Mouse (Mus musculus): ENCODE data around the gene Ptgs1. TPM values are rescaled to one million over a fixed set of nuclear protein-coding genes. Genes with fewer than 3 reads are reported as not detected.

Gene Ptgs1
- polyA plus RNA-seq, 1 experiment: 15.1 TPM

GRCm38 (mm10) chr2:36242514-36242913 lies 12.3 kb downstream of the Ptgs1 start:
- 76% methylated on average over 13 of the region's 13 CpGs for WGBS
- no peak for DNase-seq (ENCODE audit: low read depth, low spot score)

GRCm38 (mm10) chr2:36243296-36243891 lies 13.2 kb downstream of the Ptgs1 start:
- no peak for DNase-seq (ENCODE audit: low read depth, low spot score)
- WGBS: 66% methylated on average over 9 of the region's 9 CpGs

- DNase-seq (ENCODE audit: low read depth, low spot score): no peak
These were observed 13.7 kb downstream of the Ptgs1 start for GRCm38 (mm10) chr2:36243892-36244309.

GRCm38 (mm10) chr2:36244705-36245104 lies 14.5 kb downstream of the Ptgs1 start:
- no peak for DNase-seq (ENCODE audit: low read depth, low spot score)
- 74% methylated on average over 3 of the region's 3 CpGs for WGBS

More at GRCm38 (mm10) chr2:36243892-36244309, 13.7 kb downstream of the Ptgs1 start:
- 32% methylated on average over 5 of the region's 5 CpGs for WGBS

GRCm38 (mm10) chr2:36247964-36248363 lies 17.7 kb downstream of the Ptgs1 start:
- 57% methylated on average over 3 of the region's 3 CpGs for WGBS
- no peak for DNase-seq (ENCODE audit: low read depth, low spot score)

GRCm38 (mm10) chr2:36251156-36251555 lies 20.9 kb downstream of the Ptgs1 start:
- 76% methylated on average over 8 of the region's 8 CpGs for WGBS
- DNase-seq (ENCODE audit: low read depth, low spot score): no peak

- DNase-seq (ENCODE audit: low read depth, low spot score): no peak
- WGBS: 83% methylated on average over 4 of the region's 4 CpGs
These were observed 22.3 kb downstream of the Ptgs1 start for GRCm38 (mm10) chr2:36252505-36252904.

- DNase-seq (ENCODE audit: low read depth, low spot score): no peak
- WGBS: 67% methylated on average over 2 of the region's 2 CpGs
These were observed 24.2 kb downstream of the Ptgs1 start for GRCm38 (mm10) chr2:36254445-36254844.

- no peak for DNase-seq (ENCODE audit: low read depth, low spot score)
These were observed 26.7 kb downstream of the Ptgs1 start for GRCm38 (mm10) chr2:36256931-36257330.

GRCm38 (mm10) chr2:36259382-36259781 lies 29.2 kb downstream of the Ptgs1 start:
- no peak for DNase-seq (ENCODE audit: low read depth, low spot score)
- 55% methylated on average over 4 of the region's 4 CpGs for WGBS

- DNase-seq (ENCODE audit: low read depth, low spot score): no peak
- 67% methylated on average over 6 of the region's 6 CpGs for WGBS
These were observed 29.7 kb downstream of the Ptgs1 start for GRCm38 (mm10) chr2:36259798-36260540.

- DNase-seq (ENCODE audit: low read depth, low spot score): no peak
- WGBS: 59% methylated on average over 4 of the region's 4 CpGs
These were observed 31.8 kb downstream of the Ptgs1 start for GRCm38 (mm10) chr2:36262025-36262424.

GRCm38 (mm10) chr2:36269458-36269857 lies 39.2 kb downstream of the Ptgs1 start:
- no peak for DNase-seq (ENCODE audit: low read depth, low spot score)
- 53% methylated on average over 3 of the region's 3 CpGs for WGBS

GRCm38 (mm10) chr2:36270186-36270585 lies 40.0 kb downstream of the Ptgs1 start:
- no peak for DNase-seq (ENCODE audit: low read depth, low spot score)
- 36% methylated on average over 2 of the region's 2 CpGs for WGBS

- 69% methylated on average over 4 of the region's 4 CpGs for WGBS
- DNase-seq (ENCODE audit: low read depth, low spot score): no peak
These were observed 40.9 kb downstream of the Ptgs1 start for GRCm38 (mm10) chr2:36271085-36271484.

GRCm38 (mm10) chr2:36272288-36272950 lies 42.2 kb downstream of the Ptgs1 start:
- WGBS: 71% methylated on average over 6 of the region's 6 CpGs

GRCm38 (mm10) chr2:36276454-36276853 lies 46.2 kb downstream of the Ptgs1 start:
- 25% methylated on average over 4 of the region's 4 CpGs for WGBS
- peak; percentile 21 for DNase-seq (ENCODE audit: low read depth, low spot score)

More at GRCm38 (mm10) chr2:36272288-36272950, 42.2 kb downstream of the Ptgs1 start:
- DNase-seq (ENCODE audit: low read depth, low spot score): no peak

GRCm38 (mm10) chr2:36278760-36279159 lies 48.5 kb downstream of the Ptgs1 start:
- no peak for DNase-seq (ENCODE audit: low read depth, low spot score)
- 17% methylated on average over 3 of the region's 3 CpGs for WGBS

GRCm38 (mm10) chr2:36281138-36281537 lies 50.9 kb downstream of the Ptgs1 start:
- WGBS: 59% methylated on average over 1 of the region's 1 CpGs
- no peak for DNase-seq (ENCODE audit: low read depth, low spot score)

- DNase-seq (ENCODE audit: low read depth, low spot score): no peak
- WGBS: 86% methylated on average over 1 of the region's 1 CpGs
These were observed 52.1 kb downstream of the Ptgs1 start for GRCm38 (mm10) chr2:36282301-36282700.

All from large intestine, adult 2 months (tissue).